Mouse (Mus musculus) erythroblast, embryonic 14.5 days (primary cell): ENCODE data around the gene Txndc15. TPM values are rescaled to one million over a fixed set of nuclear protein-coding genes. Genes with fewer than 3 reads are reported as not detected.

ENCODE experiments used
- H3K27me3 ChIP-seq: 2 replicates; pipeline ENCODE4 v1.6.1; 2012; ENCODE audit warnings: inconsistent platforms; ENCODE audit not compliant: control insufficient read depth
- H3K36me3 ChIP-seq: 2 replicates; pipeline ENCODE4 v1.6.1; 2012; ENCODE audit warnings: mild to moderate bottlenecking, inconsistent platforms; ENCODE audit not compliant: control insufficient read depth
- H3K4me1 ChIP-seq: 2 replicates; pipeline ENCODE4 v1.6.1; 2012; ENCODE audit warnings: inconsistent platforms; ENCODE audit not compliant: control insufficient read depth
- H3K4me3 ChIP-seq: replicated peaks from 2 replicates; pipeline ENCODE3; 2012; ENCODE audit warnings: moderate library complexity, mild to moderate bottlenecking, inconsistent platforms
- H3K9me3 ChIP-seq: 2 replicates; pipeline ENCODE4 v1.6.1; 2012; ENCODE audit warnings: low read length, inconsistent platforms, mixed read lengths; ENCODE audit not compliant: control insufficient read depth
- GATA1 ChIP-seq: IDR thresholded peaks from 2 replicates; pipeline ENCODE4 v1.6.1; 2012; ENCODE audit warnings: low read length, inconsistent platforms, mixed read lengths
- TAL1 ChIP-seq: IDR thresholded peaks from 3 replicates; pipeline ENCODE4 v1.6.1; 2012; ENCODE audit warnings: low read length, inconsistent platforms, mixed read lengths
- polyA plus RNA-seq: library from polyadenylated mRNA; stranded (reverse); fragments of >175 nt; gene quantifications from 2 replicates; pipeline ENCODE4 v1.2.3, GENCODE M21; 2012

Txndc15 gene
- polyA plus RNA-seq, 1 experiment, result 0.82 TPM

GRCm38 (mm10) chr13:55727120-55727838 is 12.8 kb downstream of the Txndc15 start, which contains the start of gene Pcbd2:
TSS of gene Pcbd2 (plus strand) at chr13:55727368.
- Histone ChIP-seq H3K36me3 (peaks cover 11% of the 10 kb centered on the region), H3K4me3 (peak within 1 kb of the TSS; percentile 86), H3K4me1 (peaks cover 22% of the 10 kb centered on the region), H3K27me3 (no peaks in the 10 kb centered on the region), H3K9me3 (no peaks in the 10 kb centered on the region)
- TF ChIP-seq GATA1 (no peak), TAL1 (no peak)

DNA sequence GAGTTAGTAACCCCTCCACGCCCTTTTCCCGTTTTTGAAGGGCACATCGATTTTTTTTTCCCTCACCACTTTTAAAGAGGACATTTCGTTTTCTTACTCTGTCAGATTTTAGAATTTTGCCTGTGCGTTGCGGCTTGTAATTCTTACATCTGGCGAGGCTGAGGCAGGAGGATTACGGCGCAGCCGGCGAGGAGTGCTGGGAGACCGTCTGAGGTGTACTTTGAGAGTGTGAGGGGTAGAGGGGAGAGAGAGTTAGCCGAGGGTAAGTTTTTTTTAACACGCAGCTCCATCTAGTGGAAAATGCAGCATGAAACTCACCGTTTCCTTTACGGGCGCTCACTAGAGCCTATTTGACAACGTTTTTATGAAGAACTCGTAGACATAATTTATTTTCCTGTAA is 13.4 kb downstream of the Txndc15 start:
- TF ChIP-seq TAL1 (no peak), GATA1 (no peak)
- Histone ChIP-seq H3K36me3 (peaks cover 11% of the 10 kb centered on the region), H3K4me3 (peak overlapping the region; percentile 86), H3K4me1 (peaks cover 24% of the 10 kb centered on the region), H3K9me3 (no peaks in the 10 kb centered on the region), H3K27me3 (no peaks in the 10 kb centered on the region)

GRCm38 (mm10) chr13:55730716-55731115 is 16.3 kb downstream of the Txndc15 start:
- TF ChIP-seq GATA1 (no peak), TAL1 (no peak)
- H3K9me3 ChIP-seq, result no peaks in the 10 kb centered on the region
- H3K36me3 ChIP-seq, result peaks cover 12% of the 10 kb centered on the region

GRCm38 (mm10) chr13:55732121-55732520 is 17.7 kb downstream of the Txndc15 start:
- Histone ChIP-seq H3K4me3 (no peak overlapping the region), H3K36me3 (peaks cover 14% of the 10 kb centered on the region), H3K4me1 (peaks cover 16% of the 10 kb centered on the region), H3K27me3 (no peaks in the 10 kb centered on the region), H3K9me3 (no peaks in the 10 kb centered on the region)
- TF ChIP-seq TAL1 (no peak; the same call in 2 of the 3 replicates), GATA1 (no peak)

More at GRCm38 (mm10) chr13:55730716-55731115, 16.3 kb downstream of the Txndc15 start:
- H3K4me3 ChIP-seq, result no peak overlapping the region
- H3K27me3 ChIP-seq, result no peaks in the 10 kb centered on the region
- peaks cover 24% of the 10 kb centered on the region for H3K4me1 ChIP-seq

- peaks cover 11% of the 10 kb centered on the region for H3K36me3 ChIP-seq
These were observed 19.4 kb downstream of the Txndc15 start for GRCm38 (mm10) chr13:55733628-55734502.

DNA sequence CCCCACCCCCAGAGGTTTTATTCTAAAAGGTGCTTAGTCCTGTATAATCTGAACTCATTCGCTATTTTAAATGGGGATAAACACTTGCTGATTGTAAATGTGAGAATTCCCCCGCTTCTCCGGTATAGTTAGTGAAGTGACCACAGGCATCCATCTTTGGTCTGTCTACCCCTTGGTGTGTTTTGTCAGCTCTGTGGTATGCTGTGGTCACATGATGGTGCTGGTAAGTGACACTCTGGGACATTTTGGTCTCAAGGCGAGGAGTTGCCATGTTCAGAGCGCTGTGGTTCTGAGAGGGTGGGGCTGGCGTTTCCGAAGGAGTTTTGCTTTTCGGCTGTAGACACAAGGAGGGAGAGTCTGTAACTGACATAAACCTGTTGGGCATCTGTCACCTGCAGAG is 23.4 kb downstream of the Txndc15 start:
- Histone ChIP-seq H3K9me3 (no peaks in the 10 kb centered on the region), H3K27me3 (no peaks in the 10 kb centered on the region), H3K4me3 (no peak overlapping the region), H3K36me3 (peaks cover 18% of the 10 kb centered on the region), H3K4me1 (no peaks in the 10 kb centered on the region; the same call in 1 of the 2 replicates)
- TF ChIP-seq TAL1, result no peak
- TF ChIP-seq GATA1, result no peak

More at GRCm38 (mm10) chr13:55733628-55734502, 19.4 kb downstream of the Txndc15 start:
- H3K27me3 ChIP-seq, result no peaks in the 10 kb centered on the region
- TF ChIP-seq TAL1 (no peak), GATA1 (no peak)
- H3K4me3 ChIP-seq, result no peak overlapping the region
- peaks cover 7% of the 10 kb centered on the region for H3K4me1 ChIP-seq
- no peaks in the 10 kb centered on the region for H3K9me3 ChIP-seq

DNA sequence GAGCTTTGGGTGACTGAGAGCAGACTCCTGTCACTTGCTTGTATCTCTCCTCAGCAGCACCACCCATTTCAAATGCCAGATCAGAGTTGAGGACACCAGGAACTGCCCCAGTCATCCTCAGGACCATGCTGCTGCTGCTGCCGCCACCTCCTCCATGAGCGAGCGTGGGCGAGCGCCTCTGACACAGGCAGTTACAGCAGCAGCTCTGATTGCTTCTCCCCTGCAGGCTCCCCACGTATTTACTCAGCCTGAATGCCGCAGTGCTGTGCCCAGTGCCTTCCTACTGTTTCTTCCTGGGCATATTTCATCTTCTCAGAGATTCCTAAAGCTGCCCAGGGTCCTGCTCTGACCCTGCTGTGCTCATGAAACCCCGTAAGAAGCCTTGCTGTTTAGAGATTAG is 27.9 kb downstream of the Txndc15 start:
- H3K36me3 ChIP-seq, result peaks cover 12% of the 10 kb centered on the region
- H3K9me3 ChIP-seq, result no peaks in the 10 kb centered on the region; the same call in 1 of the 2 replicates
- no peaks in the 10 kb centered on the region for H3K4me1 ChIP-seq
- H3K27me3 ChIP-seq, result no peaks in the 10 kb centered on the region
- TF ChIP-seq GATA1 (no peak), TAL1 (no peak)
- no peak overlapping the region for H3K4me3 ChIP-seq

DNA sequence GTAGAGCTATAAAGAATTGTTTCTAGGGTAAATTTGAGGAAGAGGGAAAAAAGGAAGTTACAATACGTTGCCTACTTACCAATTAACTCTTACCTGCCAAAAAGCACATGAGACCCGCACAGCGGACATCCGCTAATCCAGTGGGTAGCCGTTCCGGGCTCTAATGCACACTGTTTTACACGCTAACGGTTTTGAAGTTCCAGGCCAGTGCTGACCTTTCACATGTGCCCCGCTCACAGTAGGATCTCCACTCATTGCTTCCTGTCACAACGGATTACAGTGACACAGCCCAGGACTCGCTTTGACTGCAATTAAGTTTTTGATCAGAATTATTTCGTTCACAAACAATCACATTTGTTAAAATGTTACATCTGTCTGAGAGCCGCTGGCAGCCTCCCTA is 39.9 kb downstream of the Txndc15 start:
- no peaks in the 10 kb centered on the region for H3K36me3 ChIP-seq
- H3K4me1 ChIP-seq, result peaks cover 2% of the 10 kb centered on the region; the same call in 1 of the 2 replicates
- H3K27me3 ChIP-seq, result no peaks in the 10 kb centered on the region
- TF ChIP-seq GATA1 (no peak), TAL1 (no peak)
- no peak overlapping the region for H3K4me3 ChIP-seq
- no peaks in the 10 kb centered on the region for H3K9me3 ChIP-seq

- no peak for TF ChIP-seq GATA1
- TF ChIP-seq TAL1, result no peak
- Histone ChIP-seq H3K4me1 (peaks cover 2% of the 10 kb centered on the region; the same call in 1 of the 2 replicates), H3K36me3 (no peaks in the 10 kb centered on the region), H3K27me3 (no peaks in the 10 kb centered on the region), H3K9me3 (no peaks in the 10 kb centered on the region), H3K4me3 (no peak overlapping the region)
These were observed 42.3 kb downstream of the Txndc15 start for GRCm38 (mm10) chr13:55756789-55757188.
